Mouse (Mus musculus): Measurements from ENCODE around the gene Asdurf.

DNA sequence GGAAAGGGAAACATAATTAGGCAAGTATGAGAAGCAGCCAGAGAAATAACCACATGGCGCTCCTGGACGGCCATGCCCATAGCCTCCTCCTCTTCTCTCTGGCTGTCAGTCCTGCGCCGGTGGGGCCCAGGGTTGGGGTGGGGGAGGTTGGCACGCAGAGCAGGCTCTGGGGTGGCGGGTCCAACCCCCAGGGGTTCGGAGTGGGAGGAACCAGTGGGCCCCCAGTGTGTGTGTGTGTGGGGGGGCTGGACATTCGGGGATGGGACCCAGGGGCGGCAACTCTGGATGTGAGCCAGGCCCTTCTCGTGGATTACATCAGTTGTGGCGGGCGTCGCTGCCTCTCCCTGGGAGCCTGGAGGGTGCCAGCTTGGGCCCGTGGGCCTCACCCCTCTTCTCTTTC is 36.3 kb upstream of the Asdurf start:
- TF ChIP-seq CTCF (IDR thresholded peaks at IDR 0.05; ENCODE audit: low read depth), result no peak
- TF ChIP-seq EP300 (IDR thresholded peaks at IDR 0.05; ENCODE audit: low read depth), result no peak

Measured in liver, postnatal 0 days (tissue).